Mouse (Mus musculus) ovary, postnatal 10 days (tissue): ENCODE data around the gene Acad9.
"Not testable (repeated sequence)": the region's sequence is repeated elsewhere in the genome, so short reads cannot be mapped to it uniquely, and the experiment has no call there.

Experiments used
- DNase-seq: peaks from one replicate; pipeline ENCODE4 v3.0.0; 2022; ENCODE audit warnings: low spot score

Acad9 gene

DNA sequence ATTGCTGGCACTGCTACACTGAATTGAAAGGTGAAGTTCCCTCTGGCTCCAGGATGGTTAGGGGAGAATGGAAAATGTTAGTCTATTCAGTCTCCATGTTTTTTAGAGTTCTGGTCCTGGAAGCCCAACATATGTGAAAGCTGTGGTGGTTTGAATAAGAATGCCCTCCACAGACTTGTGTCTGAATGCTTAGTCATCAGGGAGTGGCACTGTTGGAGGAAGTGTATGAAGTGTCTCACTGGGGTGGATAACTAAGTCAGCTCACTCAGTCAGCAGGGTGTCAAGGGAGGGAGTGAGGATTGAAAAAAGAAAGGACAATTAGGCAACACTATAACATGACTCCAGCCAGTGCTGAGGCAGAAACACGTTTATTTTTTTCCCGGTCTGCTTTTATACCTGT, 29.6 kb downstream of the Acad9 start:
- DNase-seq, result no peak

DNA sequence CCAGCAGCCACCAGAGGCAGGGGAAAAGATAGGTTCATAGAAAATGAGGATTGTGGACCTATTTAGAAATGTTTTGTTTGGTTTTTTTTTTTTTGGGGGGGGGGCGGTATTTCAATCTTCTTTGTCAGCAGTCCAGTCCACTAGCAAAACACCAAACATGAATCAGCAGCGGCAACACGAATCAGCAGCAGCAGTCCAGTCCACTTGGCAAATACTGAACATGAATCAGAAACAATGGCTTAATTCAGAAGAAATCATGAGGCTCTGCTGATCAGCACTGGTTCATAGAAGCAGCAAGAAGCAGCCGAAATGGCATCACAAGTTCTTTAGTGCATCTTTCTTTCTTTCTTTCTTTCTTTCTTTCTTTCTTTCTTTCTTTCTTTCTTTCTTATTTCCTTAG, 50.3 kb downstream of the Acad9 start:
- DNase-seq, result no peak

DNA sequence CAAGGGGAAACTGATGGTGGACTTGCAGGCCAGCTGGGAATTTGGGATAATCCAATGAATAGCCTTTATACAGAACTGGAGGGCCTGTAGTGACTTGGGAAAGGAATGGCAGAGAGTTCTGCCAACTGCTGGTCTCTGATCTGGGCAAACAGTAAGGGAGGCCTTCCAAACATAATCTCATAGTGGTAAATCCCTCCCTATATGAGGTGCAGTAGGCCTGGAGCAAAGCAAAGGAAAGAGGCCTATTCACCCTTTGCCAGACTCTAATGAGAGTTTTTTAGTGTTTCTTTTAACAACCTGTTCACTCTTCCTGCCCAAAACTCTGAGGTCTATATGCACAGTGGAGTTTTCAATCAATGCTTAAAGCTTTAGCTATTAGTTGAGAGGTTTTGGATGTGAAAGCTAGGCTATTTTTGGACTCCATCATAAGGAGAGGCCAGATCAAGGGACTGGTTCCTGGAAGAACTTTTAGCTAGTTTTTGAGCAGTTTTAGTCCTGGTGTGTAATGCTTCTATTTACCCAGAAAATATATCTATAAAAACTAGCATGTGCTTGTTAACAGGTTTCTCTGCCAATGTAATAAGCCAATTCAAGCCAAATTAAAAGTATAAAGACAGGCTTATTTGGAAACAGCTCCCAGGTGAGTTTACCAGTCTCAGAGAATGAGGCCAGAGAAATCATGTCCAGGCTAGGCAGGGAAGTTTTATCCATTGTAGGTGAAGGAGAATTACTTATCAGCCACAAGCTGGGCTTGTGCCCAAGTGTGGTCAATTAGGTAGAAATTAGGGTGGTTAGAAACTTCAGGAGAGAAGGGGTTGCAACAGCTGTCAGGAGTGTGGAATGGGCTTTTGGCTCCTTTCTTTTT, 54.1 kb downstream of the Acad9 start:
- no peak for DNase-seq

DNA sequence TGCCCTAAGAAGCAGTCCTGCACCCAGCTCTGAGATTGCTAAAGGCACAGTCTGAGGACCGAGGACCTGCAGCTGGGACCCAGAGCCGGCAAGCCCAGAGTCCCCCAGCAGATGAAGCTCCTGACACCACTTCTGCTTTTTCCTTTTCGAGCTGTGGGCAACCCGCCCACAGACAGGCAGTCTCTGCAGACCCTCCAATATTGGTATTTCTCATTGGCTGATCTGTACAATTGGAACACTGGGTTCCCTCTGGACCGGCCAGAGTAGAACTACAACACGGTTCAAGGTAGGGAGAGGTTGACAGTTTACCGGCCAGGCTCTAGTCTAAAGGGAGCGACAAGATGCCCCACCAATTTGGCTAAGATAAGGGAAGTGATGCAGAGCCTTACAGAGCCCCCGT, 60.4 kb downstream of the Acad9 start:
- DNase-seq, result not testable (repeated sequence)

DNA sequence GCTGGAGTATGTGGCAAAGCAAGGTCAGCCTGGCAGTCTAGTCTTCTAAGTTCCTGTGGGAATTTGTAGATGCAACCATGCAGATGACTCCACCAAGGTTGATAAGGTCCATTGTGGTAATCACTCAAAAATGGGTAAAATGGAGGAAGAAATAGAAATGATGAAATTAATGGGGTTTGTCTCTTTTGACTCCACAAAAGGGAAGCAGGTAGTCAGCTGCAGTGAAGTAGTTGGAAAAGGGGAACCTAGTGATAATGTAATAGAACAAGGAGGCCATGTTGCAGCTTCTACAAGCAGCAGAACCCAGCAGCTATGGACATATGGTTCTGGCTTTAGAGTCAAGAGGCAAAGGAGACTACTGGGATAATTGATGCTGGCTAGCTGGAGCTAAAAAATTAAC, 70.4 kb downstream of the Acad9 start:
- no peak for DNase-seq

DNA sequence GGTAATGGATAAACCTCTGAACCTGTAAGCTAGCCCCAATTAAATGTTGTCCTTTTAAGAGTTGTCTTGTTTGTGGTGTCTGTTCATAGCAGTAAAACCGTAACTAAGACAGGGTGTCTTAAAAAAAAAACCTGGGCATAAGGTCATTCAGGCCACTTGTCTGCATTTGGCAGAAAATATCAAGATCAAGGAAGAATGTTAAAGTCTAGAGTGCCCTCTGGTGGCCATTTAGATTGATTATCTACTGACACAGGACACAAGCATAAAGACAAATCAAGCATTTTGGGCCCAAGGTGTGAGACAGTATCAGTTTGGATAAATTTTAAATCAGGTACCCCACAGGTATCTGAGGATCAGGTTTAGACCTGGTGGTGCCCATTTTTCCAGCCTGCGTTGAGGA, 71.8 kb downstream of the Acad9 start:
- no peak for DNase-seq

DNA sequence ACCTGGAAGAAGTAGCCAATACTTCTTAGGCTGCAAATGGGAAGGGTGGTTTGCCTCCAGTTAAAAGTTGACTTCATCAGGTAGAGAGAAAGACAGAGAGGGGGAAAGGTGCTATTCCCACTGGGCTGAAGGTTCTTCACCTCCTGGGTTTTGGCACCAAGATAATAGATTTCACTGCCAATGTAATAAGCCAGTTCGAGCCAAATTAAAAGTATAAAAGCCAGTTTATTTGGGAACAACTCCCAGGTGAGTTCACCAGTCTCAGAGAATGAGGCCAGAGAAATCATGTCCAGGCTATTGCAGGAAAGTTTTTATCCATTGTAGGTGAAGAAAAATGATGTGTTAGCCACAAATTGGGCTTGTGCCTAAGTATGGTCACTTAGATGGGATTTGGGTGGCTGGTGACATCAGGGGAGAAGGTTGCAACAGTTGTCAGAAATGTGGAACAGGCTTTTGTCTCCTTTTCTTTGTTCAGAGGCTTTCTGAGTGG, 72.4 kb downstream of the Acad9 start:
- DNase-seq, result no peak

DNA sequence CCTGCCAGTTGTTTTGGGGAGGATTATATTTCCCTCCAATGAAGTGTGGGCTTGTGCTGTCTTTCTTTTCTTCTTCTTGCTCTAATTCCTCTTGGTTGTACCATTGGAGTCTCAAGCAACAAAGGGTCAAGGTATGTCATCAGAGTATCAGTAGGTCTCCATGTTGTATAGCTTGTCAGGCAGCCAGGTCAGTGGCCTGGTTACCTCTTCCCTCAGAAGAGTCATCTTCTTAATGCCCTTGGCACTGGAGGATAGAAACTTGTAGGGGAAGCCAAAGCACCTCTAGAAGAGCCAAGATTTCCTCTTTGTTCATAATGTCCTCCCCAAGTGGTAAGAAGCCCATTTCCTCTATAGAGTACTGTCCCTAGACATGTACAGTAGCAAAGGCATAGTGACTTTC, 73.2 kb downstream of the Acad9 start:
- DNase-seq, result no peak
